Mouse (Mus musculus): ENCODE measurements around the gene Pfas.
"Not testable (repeated sequence)": the region's sequence is repeated elsewhere in the genome, so short reads cannot be mapped to it uniquely, and the experiment has no call there.

The Pfas gene

DNA sequence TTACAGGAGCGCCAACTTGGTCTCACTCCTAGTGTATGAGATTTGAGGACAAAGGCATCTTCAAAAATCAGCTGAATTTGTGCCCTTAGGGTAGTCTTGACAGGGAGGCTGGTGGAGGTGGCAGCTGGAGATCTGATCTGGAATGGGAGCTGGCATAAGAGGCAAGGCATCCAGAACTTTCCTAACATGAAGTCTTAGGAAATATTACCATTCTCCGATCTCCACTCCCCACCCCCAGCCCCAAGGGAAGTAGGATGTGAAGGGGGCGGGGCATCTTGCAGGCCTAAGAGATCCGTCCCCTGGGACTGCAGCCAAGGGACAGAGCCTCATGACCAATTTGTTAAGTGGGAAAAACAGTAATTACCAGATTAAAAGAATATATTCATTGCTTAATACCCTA is 38.0 kb downstream of the Pfas start:
- DNase-seq (ENCODE audit: low spot score), result no peak

DNA sequence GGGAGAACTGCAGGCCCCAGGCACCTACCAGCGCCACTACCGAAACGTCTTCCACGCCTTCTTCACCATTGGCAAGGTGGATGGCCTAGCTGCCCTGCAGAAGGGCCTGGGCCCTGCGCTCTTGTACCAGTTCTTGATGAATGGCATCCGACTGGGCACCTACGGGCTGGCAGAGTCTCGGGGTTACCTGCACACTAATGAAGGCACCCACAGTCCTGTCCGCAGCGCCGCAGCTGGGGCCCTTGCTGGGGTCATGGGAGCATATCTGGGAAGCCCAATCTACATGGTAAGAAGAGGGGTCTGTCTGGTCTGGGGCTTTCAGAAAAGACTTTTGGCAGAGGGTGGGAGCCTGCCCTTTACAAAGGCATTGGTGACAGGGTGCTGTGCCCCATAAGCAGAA is 39.5 kb downstream of the Pfas start:
- DNase-seq (ENCODE audit: low spot score), result no peak

DNA sequence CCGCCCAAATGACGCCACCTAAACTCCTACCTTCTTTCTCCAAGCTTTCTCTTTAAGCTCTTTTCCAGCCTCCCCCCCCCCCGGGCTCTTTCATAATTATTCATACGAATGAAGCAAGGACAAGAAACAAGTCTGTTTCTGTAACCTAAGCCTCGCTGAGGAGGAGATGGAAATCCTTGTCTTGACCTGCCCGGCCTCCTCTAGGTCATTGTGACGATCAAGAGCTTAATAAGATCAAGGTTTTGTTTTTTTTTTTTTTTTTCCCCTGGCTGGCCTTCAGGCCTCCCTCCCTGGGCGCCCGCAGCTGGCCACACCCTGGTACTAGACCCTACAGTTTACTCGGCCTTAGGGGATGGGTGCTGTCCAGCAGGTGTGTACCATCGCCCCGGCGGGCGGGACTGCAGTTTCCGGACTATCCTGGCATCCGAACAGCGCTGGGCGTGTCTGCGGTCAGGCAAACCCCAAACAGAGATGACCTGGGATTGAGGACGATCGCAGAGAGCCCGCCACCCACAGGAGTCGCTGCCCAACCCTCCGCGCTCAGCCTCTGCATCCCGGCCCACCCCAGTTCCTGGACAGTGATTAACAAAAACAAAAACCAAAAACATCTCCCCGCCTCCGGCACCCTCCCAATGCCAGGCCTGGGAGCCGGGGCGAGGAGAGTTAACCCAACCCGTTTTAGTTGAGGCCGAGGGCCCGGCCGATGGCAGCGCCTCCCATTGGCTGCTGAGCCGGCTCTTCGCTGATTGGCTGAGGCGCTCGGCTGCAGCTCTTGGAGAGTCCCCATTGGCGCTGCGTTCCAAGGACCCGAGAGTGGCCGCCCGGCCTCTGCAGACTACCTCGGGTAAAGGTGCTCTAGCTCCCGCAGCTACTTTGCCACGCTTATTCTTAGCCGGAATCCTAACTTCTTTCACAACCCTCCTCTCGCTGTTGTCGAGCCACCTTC is 40.6 kb downstream of the Pfas start, which contains the start of gene Slc25a35:
Gene Slc25a35 (plus strand): TSS at position 795 of the 946 bp plus-strand sequence.
- DNase-seq (ENCODE audit: low spot score), result peak; percentile 77

DNA sequence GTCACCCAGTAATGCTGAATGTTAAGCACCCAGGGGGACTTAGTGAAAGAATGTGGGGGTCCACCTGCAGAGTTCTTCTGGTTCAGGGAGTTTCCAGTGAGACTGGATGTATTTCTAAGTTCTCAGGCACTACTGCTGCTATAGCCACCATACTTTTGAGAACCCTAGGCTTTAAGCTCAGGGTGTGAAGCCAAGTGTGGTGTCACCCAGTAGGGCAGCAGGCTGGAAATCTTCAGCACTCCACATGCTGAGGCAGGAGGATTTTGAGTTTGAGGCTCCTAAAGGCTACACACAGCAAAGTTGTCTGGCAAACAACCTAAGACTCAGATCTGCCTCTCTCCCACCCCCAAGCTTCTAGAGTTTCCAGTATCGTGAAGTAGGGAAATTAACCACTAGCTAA is 41.7 kb downstream of the Pfas start:
- no peak for DNase-seq (ENCODE audit: low spot score)

DNA sequence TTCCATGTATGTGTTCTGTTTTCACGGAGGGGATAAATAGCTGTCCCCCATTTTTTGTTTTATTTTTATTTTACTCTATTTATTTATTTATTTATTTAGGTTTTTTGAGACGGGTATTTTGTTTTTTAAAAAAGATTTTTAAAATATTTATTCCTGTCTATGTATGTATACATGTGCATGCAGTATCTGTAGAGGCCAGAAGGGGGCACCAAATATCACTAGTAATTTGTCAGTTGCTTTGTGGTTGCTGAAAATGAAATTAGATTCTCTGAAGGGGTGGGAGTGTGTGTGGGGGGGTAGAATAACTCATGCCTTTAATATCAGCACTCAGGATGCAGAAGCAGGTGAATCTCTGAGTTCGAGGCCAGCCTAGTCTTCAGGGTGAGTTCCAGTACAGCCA is 42.4 kb downstream of the Pfas start:
- no peak for DNase-seq (ENCODE audit: low spot score)

DNA sequence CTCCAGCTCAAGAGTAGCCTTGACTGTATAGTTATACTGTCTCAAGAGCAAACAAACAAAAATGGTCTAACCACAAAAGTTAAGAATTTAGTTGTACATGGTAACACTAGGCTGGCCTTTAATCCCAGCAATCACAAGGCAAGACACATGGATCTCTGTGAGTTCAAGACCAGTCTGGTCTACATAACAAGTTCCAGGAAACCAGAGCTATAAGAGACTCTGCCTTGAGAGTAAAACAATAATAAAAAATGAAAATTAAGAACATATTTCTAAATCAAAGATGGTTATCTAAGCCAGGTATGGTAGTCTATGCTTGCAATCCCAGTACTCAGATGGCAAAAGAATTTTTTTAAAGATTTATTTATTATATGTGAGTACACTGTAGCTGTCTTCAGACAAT is 43.2 kb downstream of the Pfas start:
- DNase-seq (ENCODE audit: low spot score), result no peak

DNA sequence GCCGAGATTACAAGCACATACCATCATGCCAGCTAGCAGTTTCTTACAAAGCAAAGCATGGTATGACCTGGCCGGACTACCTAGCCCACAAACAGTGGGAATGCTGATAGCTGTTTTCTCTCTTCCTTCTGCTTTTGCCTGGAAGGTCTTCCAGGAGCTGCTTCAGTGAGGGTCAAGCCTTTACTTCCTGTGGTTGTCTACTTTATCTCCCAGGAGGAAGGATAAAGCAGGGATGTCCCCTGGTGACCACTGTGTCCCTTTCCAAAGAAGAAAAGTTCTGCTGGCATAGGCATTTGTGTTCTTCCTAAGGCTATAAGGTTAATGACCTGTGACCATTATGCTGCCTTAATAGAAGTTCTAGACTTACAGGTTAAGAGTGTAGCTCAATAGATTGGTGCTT is 44.9 kb downstream of the Pfas start:
- no peak for DNase-seq (ENCODE audit: low spot score)

DNA sequence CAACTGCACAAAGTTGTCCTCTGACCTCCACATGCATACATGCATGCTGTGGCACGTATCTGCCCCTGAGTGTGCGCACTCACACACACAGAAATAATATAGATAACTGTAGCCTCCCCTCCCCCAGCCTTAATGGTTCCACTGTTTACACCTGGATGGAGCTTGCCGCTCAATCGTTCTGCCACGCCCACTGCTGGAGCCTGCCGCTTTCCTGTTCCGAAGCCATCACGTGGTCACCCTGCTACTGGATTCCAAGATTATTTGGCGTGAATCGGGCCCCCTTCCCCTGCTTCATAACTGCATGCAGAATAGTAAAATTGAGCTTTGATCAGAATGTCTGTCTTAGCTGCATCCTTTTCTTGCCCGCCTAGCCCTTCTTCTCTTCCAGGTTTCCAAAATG is 46.1 kb downstream of the Pfas start:
- DNase-seq (ENCODE audit: low spot score), result not testable (repeated sequence)

DNA sequence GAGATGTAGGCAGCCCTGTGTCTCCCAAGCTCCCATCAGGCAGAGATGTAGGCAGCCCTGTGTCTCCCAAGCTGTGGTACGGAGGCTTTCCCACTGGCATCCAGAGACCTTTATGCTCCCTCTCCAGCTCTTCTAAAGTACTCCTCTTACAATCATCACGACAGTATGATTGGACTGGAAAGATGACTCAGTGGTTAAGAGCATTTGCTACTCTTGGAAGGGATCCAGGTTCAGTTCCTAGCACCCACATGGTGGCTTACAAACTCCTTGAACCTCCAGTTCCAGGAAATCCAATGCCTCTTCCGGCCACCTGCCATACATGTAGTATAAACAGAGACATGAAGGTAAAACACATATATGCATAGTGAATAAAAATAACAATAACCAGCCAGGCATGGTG is 46.7 kb downstream of the Pfas start:
- DNase-seq (ENCODE audit: low spot score), result no peak

DNA sequence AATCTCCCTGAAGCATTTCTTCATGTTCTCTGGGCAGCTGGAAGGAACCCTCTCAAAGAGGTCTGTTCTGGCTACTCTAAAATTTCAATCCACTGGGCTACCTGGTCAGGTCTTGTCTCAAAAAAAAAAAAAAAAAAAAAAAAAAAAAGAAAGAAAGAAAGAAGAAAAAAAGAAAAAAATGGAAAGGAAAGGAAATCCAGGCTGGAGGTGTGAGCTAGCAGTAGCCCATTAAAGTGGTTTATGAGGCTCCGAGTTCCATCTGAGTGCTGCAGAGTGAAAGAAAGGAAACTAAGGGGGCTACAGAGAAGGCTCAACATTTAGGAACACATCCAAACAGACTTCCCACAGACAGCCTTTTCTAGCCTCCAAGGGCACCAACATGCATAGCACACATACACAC is 50.3 kb downstream of the Pfas start:
- DNase-seq (ENCODE audit: low spot score), result no peak

DNA sequence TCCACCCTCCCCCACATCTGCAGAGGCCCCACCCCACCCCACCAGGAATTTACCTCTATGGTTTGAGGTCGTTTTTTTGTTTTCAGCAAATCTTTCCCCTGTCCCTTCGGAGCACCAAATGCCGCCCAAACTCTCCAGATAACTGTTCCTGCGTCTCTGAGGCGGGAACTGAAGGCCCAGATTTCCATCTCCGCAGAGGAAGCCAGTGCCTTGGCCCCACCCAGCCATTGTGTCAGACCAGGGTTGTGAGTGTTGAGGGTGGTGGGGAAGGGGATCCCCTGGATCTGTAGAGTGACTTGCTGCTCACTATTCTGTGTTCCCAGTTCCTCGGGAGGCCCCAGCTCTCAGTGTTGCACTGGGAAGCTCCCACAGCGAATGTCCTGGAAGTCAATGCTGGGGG is 51.0 kb downstream of the Pfas start, which contains the start of gene Arhgef15:
Gene Arhgef15 (minus strand): TSS at position 173 of the 400 bp plus-strand sequence.
- no peak for DNase-seq (ENCODE audit: low spot score)

DNA sequence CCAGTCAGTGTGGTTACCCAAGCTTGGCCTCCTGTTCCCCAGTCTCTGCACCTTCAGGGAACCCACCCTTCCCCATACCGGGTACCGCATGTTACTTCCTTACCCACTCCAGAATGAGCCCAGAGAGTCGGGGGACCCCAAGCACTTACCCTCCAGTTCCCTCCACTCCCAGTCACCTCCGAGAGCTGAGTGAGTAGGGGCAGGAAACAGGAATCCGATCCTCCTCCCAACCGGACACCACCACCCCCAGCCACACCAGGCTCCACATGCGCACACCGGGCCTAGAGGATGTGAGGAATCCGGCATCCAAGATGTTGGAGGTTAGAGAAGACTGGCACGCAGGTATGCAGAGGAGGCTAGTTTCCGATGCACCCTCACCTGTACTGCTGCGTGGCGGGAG is 51.6 kb downstream of the Pfas start:
- no peak for DNase-seq (ENCODE audit: low spot score)

DNA sequence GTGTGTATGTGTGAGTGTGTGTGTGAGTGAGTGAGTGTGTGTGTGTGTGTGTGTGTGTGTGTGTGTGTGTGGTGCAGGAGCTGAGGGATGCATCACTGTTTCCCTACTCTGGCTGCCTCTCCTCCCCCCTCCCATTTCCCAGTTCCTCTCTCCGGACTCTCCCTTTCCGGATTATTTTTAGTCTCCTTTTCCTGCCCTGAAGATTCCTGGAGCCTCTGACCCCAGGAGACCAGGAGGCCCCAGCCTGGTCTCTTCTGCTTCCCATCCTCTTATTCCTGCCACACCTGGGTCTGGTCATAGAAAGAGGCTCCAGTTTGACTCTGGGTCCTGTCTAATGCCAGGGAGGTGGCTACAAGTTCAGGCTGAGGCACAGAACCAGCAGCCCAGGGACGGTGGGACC is 52.2 kb downstream of the Pfas start:
- no peak for DNase-seq (ENCODE audit: low spot score)

DNA sequence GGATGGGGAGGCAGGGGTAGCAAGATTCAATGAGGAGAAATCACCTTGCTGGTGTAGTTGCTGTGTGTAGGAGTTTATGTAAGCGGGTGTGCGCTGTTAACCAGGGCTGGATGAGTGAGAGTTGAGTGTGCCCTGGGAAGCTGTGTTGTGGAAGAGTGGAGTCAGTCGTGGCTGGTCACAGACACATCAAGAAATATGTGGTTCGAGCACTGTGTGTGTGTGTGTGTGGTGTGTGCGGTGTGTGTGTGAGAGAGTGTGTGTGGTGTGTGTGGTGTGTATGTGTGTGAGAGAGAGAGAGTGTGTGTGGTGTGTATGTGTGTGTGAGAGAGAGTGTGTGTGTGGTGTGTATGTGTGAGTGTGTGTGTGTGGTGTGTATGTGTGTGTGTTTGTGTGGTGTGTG is 52.8 kb downstream of the Pfas start:
- DNase-seq (ENCODE audit: low spot score), result no peak

DNA sequence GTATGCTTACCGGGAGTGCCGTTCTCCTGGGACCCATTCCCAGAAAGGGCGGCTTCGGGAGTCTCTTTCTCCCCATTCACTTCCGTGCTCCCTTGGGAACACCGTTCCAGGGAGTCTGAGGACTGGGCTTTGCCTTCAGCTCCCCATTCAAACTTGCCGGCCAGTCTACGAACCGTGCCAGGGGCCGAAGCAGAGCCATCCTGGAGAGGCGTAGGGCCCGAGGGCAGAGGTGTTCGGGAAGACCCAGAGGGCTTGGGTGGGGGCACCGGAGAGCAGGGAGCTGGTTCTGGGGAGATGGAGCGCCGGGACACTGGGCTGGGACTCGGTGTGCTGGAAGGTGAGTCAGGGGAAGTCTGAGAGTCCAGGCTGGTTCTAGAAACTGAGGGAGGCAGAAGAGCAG is 53.9 kb downstream of the Pfas start:
- no peak for DNase-seq (ENCODE audit: low spot score)

DNA sequence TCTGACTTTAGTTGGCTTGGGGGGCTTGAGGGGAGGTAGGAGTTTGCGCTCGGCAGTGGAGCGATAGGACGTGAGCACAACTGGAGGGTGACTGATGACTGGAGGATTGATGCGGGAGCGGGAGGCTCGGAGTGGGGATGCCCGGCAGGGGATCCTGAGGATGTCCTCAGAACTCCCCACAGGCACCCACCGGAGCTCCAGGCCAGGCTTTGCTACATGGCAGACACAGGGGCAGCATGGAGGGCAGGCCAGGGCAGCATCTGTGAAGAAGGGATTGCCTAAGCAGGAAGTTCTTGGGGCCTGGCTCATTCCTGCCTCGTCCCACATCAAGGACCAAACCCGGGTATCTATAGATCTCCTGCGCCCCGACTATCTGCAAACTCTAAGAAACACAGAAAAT is 54.4 kb downstream of the Pfas start:
- DNase-seq (ENCODE audit: low spot score), result no peak

DNA sequence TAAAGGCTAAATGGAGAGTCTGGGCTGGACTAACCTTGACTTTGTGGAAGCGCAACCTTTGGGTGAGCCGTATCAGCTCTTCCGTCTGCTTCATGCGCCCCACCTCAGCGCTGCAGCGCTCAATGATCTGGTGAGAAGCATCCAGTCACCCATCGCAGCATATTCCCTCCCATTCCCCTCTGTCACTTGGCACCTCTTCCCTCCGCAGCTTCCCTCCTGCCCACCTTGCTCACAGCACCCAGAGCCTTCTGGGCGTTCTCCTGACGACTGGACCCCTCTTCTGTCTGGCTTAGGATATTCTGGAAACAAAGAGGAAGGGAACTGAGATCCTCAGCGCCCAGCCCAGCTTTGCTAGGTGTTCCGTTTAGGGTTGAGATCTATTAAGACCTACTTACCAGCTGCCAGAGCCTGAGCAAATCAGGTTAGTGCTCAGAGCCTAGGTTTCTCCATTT is 60.7 kb downstream of the Pfas start:
- DNase-seq (ENCODE audit: low spot score), result no peak

DNA sequence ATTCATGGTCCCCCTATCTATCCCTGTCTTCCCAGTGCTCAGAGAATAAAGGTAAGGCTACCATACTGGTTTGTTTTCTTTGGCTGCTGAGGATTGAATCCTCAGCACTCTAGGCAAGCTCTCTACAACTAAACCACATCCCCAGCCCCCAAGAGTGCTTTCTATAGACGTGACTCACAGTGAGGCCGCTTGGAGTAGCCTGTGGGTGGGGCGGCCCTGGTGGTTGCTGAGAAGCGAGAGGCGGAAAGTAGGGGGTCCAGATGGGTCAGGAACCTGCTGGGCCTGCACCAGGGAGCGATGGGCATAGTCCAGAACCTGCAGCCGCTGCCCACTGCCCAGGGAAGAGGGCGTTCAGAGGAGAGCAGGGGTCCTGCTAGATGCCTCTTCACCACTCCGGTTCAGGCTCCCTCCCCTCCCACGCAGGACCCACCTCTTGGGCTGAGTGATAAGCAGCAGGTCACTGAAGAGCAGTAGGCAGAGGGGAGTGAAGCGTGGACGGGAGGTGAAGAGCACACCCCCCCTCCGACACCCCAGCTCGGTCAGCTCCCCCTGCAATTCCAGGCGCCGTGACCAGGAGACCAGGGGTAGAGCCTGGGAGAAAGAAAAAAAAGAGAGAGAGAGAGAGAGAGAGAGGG is 61.3 kb downstream of the Pfas start:
- no peak for DNase-seq (ENCODE audit: low spot score)

DNA sequence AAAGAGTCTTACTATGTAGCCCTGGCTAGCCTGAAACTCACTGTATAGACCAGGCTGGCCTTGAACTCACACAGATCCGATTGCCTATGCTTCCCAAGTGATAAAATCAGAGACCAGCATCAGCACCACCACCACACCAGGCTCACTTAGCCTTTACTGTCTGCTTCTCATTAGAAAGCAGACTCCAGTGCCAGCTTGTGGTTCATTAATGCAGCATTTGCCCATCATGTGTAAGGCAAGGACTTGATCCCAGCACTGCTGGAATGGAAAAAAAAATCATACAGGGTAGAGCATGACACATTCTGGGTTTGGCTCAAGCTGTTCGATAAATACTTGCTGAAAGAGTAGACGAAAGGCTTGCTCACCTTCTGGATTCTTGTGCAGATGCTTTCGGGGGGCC is 62.3 kb downstream of the Pfas start:
- DNase-seq (ENCODE audit: low spot score), result no peak

DNA sequence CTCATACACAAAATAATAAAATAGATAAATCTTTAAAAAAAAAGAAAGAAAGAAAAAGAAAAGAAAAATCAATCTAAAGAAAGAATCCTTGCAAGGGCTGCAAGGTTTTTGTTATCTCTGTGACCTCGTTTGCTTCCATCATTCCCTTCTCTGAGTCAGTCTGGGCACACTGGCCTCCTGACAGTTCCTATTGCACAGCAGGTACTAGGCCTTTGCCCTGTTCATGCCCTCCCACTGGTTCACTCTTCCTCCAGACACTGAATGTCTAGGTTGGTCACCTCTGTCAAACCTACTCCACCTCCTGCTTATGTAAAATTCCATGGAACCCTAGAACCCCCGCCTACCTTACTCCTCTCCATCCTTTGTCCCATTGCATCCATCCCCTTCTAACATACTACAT is 63.0 kb downstream of the Pfas start:
- DNase-seq (ENCODE audit: low spot score), result no peak

DNA sequence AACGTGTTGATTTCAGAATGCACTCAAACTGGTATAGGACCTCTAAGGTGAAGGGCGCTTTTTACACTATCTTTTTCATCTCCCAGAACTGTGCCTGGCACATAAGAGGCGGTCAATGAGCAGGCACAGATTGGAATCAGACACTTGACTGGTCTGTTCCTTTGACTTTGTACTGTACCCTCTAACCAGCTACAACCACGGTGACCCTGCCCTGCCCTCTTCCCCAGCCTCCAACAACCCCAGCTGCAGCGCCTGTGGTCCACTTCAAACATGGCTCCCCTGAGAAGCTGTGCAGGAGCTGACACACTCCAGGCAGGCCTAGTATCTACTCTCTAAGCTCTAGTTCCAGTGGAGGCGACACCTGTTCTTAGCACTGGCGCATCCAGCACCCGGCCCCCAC is 65.5 kb downstream of the Pfas start:
- DNase-seq (ENCODE audit: low spot score), result no peak

DNA sequence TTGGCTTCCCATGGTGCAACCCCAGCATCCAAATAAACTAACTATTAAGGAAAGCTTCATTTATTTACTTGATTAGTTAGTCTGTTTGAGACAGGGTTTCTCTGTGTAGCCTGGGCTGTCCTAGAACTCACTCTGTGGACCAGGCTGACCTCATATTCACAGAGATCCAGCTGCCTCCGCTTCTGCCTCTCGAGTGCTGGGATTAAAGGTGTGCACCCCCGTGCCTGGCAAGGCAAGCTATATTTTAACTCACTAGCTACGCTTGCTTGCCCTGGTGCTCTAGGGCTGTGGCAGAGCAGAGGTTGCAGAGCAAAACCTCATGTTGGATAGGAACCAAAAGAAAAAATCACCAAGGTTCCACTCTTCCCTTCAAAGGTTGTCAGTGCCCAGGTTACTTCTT is 67.7 kb downstream of the Pfas start:
- DNase-seq (ENCODE audit: low spot score), result no peak

Data from ovary, postnatal 10 days (tissue).